Mouse (Mus musculus): Measurements from ENCODE around the gene Ttc28. TPM values are rescaled to one million over a fixed set of nuclear protein-coding genes. Genes with fewer than 3 reads are reported as not detected.

Gene Ttc28
- polyA plus RNA-seq, 1 experiment = 0.04 TPM

DNA sequence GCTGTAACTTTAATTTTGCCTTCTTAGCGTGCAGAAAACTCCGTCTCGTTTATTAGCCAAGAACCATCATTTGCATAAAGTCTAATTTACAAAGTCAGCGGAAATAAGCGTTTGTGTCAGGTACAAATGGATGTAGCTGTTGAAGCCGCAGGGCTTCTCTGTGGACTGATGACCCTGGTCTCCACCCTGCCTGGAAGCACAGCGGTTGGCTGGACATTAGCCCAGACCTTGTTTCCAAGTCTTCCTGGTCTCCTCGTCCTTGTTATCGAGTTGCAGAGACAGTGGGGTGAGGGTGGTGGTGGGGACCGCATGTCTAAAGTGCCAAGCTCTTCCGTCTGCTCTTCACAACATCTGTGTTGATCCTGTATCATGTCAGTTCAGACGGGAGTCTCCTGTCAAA is 246.1 kb downstream of the Ttc28 start:
- Histone ChIP-seq H3K4me3 (replicated peaks) (no peak overlapping the region), H3K27me3 (ENCODE audit: control insufficient read depth) (no peaks in the 10 kb centered on the region), H3K36me3 (ENCODE audit: control insufficient read depth) (no peaks in the 10 kb centered on the region), H3K9me3 (ENCODE audit: control insufficient read depth, low read length) (no peaks in the 10 kb centered on the region), H3K4me1 (ENCODE audit: control insufficient read depth) (peaks cover 7% of the 10 kb centered on the region)
- TF ChIP-seq TAL1 (IDR thresholded peaks at IDR 0.05; ENCODE audit: low read length) = no peak
- no peak for TF ChIP-seq GATA1 (IDR thresholded peaks at IDR 0.05; ENCODE audit: low read length)

GRCm38 (mm10) chr5:111127786-111128185 is 248.2 kb downstream of the Ttc28 start:
- TF ChIP-seq TAL1 (IDR thresholded peaks at IDR 0.05; ENCODE audit: low read length) (no peak), GATA1 (IDR thresholded peaks at IDR 0.05; ENCODE audit: low read length) (no peak)
- H3K36me3 ChIP-seq (ENCODE audit: control insufficient read depth) = no peaks in the 10 kb centered on the region
- H3K4me1 ChIP-seq (ENCODE audit: control insufficient read depth) = peaks cover 7% of the 10 kb centered on the region
- H3K4me3 ChIP-seq (replicated peaks) = no peak overlapping the region
- no peaks in the 10 kb centered on the region for H3K9me3 ChIP-seq (ENCODE audit: control insufficient read depth, low read length)
- no peaks in the 10 kb centered on the region for H3K27me3 ChIP-seq (ENCODE audit: control insufficient read depth)

GRCm38 (mm10) chr5:111130121-111130520 is 250.5 kb downstream of the Ttc28 start:
- peaks cover 2% of the 10 kb centered on the region; the same call in 1 of the 2 replicates for H3K9me3 ChIP-seq (ENCODE audit: control insufficient read depth, low read length)
- H3K4me3 ChIP-seq (replicated peaks) = no peak overlapping the region
- H3K36me3 ChIP-seq (ENCODE audit: control insufficient read depth) = no peaks in the 10 kb centered on the region
- no peak for TF ChIP-seq GATA1 (IDR thresholded peaks at IDR 0.05; ENCODE audit: low read length)
- TF ChIP-seq TAL1 (IDR thresholded peaks at IDR 0.05; ENCODE audit: low read length) = no peak
- H3K27me3 ChIP-seq (ENCODE audit: control insufficient read depth) = no peaks in the 10 kb centered on the region
- no peaks in the 10 kb centered on the region for H3K4me1 ChIP-seq (ENCODE audit: control insufficient read depth)

- no peaks in the 10 kb centered on the region for H3K36me3 ChIP-seq (ENCODE audit: control insufficient read depth)
- H3K9me3 ChIP-seq (ENCODE audit: control insufficient read depth, low read length) = peaks cover 2% of the 10 kb centered on the region; the same call in 1 of the 2 replicates
- TF ChIP-seq GATA1 (IDR thresholded peaks at IDR 0.05; ENCODE audit: low read length) = no peak
- TF ChIP-seq TAL1 (IDR thresholded peaks at IDR 0.05; ENCODE audit: low read length) = no peak
- H3K4me1 ChIP-seq (ENCODE audit: control insufficient read depth) = no peaks in the 10 kb centered on the region
- no peaks in the 10 kb centered on the region for H3K27me3 ChIP-seq (ENCODE audit: control insufficient read depth)
- no peak overlapping the region for H3K4me3 ChIP-seq (replicated peaks)
These were observed 252.0 kb downstream of the Ttc28 start for GRCm38 (mm10) chr5:111131561-111131960.

GRCm38 (mm10) chr5:111133150-111133549 is 253.5 kb downstream of the Ttc28 start:
- Histone ChIP-seq H3K36me3 (ENCODE audit: control insufficient read depth) (no peaks in the 10 kb centered on the region), H3K9me3 (ENCODE audit: control insufficient read depth, low read length) (peaks cover 2% of the 10 kb centered on the region; the same call in 1 of the 2 replicates), H3K27me3 (ENCODE audit: control insufficient read depth) (no peaks in the 10 kb centered on the region), H3K4me1 (ENCODE audit: control insufficient read depth) (no peaks in the 10 kb centered on the region), H3K4me3 (replicated peaks) (no peak overlapping the region)
- TF ChIP-seq TAL1 (IDR thresholded peaks at IDR 0.05; ENCODE audit: low read length) (no peak), GATA1 (IDR thresholded peaks at IDR 0.05; ENCODE audit: low read length) (no peak)

- peaks cover 2% of the 10 kb centered on the region; the same call in 1 of the 2 replicates for H3K9me3 ChIP-seq (ENCODE audit: control insufficient read depth, low read length)
- H3K36me3 ChIP-seq (ENCODE audit: control insufficient read depth) = no peaks in the 10 kb centered on the region
- no peak for TF ChIP-seq TAL1 (IDR thresholded peaks at IDR 0.05; ENCODE audit: low read length)
- TF ChIP-seq GATA1 (IDR thresholded peaks at IDR 0.05; ENCODE audit: low read length) = no peak
- no peaks in the 10 kb centered on the region for H3K27me3 ChIP-seq (ENCODE audit: control insufficient read depth)
- no peak overlapping the region for H3K4me3 ChIP-seq (replicated peaks)
- no peaks in the 10 kb centered on the region for H3K4me1 ChIP-seq (ENCODE audit: control insufficient read depth)
These were observed 254.2 kb downstream of the Ttc28 start for GRCm38 (mm10) chr5:111133754-111134153.

DNA sequence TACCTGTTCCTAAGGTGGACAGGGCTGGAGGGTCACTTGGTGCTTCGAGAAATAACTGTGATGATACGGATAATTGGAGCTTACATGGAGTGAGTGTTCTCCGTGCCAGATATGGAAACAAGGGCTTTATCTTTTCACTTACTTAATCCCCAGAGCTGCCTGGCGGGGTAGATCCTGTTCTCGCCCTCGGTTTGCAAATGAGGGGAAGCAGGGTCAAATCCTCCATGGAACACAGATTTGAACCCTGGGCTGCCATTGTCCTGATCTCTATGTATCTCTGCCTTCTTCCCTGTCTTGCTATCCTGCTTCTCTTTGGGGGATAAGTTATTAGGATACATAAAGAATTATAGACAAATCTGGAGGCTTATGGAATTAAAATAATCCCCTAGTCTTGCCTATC is 257.7 kb downstream of the Ttc28 start:
- Histone ChIP-seq H3K9me3 (ENCODE audit: control insufficient read depth, low read length) (peaks cover 2% of the 10 kb centered on the region; the same call in 1 of the 2 replicates), H3K36me3 (ENCODE audit: control insufficient read depth) (no peaks in the 10 kb centered on the region), H3K4me3 (replicated peaks) (no peak overlapping the region), H3K4me1 (ENCODE audit: control insufficient read depth) (no peaks in the 10 kb centered on the region), H3K27me3 (ENCODE audit: control insufficient read depth) (no peaks in the 10 kb centered on the region)
- TF ChIP-seq GATA1 (IDR thresholded peaks at IDR 0.05; ENCODE audit: low read length) = no peak
- TF ChIP-seq TAL1 (IDR thresholded peaks at IDR 0.05; ENCODE audit: low read length) = no peak

DNA sequence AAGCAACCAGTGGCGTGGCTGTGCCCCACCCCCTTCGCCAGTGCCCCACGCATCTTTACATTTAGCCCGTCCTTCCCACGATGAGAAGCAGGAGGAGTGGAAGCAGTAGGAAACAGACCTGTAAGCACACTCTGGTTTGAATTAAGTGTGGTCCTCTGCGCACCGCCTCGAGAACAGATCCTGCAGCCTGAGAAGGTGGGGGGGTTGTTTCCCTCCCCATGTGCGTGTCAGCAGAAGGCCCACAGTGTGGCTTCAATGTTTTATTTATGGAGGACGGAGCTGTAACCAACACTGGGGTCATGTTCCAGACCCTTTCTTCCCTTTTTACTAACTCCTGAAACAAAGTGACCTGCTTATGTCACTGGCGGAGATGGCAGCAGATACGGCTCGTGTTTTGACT is 258.1 kb downstream of the Ttc28 start:
- H3K9me3 ChIP-seq (ENCODE audit: control insufficient read depth, low read length) = peaks cover 2% of the 10 kb centered on the region; the same call in 1 of the 2 replicates
- H3K36me3 ChIP-seq (ENCODE audit: control insufficient read depth) = no peaks in the 10 kb centered on the region
- H3K27me3 ChIP-seq (ENCODE audit: control insufficient read depth) = no peaks in the 10 kb centered on the region
- no peak for TF ChIP-seq TAL1 (IDR thresholded peaks at IDR 0.05; ENCODE audit: low read length)
- no peak for TF ChIP-seq GATA1 (IDR thresholded peaks at IDR 0.05; ENCODE audit: low read length)
- H3K4me1 ChIP-seq (ENCODE audit: control insufficient read depth) = no peaks in the 10 kb centered on the region
- no peak overlapping the region for H3K4me3 ChIP-seq (replicated peaks)

DNA sequence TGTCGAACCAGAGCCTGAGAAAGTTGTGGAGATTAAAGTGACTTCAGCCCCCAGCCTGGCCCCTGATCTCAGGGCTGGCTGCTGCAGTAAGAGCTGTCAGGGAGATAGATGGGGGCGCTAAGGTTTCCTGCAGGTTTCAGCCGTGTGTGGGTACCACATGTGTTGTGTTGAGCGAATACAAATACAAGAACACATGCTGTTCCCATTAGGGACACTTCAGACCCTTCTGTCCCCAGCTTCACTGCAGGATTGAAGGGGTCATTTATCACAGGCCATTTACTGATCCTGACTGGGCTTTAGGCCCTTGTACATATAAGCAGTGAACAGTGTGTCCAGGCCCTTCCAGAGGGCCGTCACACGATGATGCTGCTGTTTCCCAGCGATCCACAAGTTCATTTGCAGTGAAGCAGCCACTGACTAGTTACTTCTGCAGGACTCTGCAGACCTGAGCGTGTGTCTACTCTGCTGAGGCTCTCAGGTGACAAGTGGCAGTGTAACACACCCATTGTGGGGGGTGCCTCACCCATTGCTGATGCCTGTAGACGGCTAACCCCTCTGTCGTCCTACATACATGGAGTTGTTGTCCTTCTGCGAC is 258.7 kb downstream of the Ttc28 start:
- no peaks in the 10 kb centered on the region for H3K36me3 ChIP-seq (ENCODE audit: control insufficient read depth)

More for the DNA sequence above, 258.7 kb downstream of the Ttc28 start:
- no peaks in the 10 kb centered on the region for H3K4me1 ChIP-seq (ENCODE audit: control insufficient read depth)
- no peak for TF ChIP-seq TAL1 (IDR thresholded peaks at IDR 0.05; ENCODE audit: low read length)
- TF ChIP-seq GATA1 (IDR thresholded peaks at IDR 0.05; ENCODE audit: low read length) = no peak
- no peaks in the 10 kb centered on the region for H3K27me3 ChIP-seq (ENCODE audit: control insufficient read depth)
- no peak overlapping the region for H3K4me3 ChIP-seq (replicated peaks)
- no peaks in the 10 kb centered on the region; the same call in 1 of the 2 replicates for H3K9me3 ChIP-seq (ENCODE audit: control insufficient read depth, low read length)

Measured in erythroblast, embryonic 14.5 days (primary cell).